Mouse (Mus musculus): Measurements from ENCODE around the gene Cacna1h.

Cacna1h gene

GRCm38 (mm10) chr17:25408302-25408999 is 25.1 kb downstream of the Cacna1h start:
- no peak for DNase-seq (ENCODE audit: low read depth)

GRCm38 (mm10) chr17:25407352-25407751 is 26.2 kb downstream of the Cacna1h start:
- DNase-seq (ENCODE audit: low read depth) = no peak

GRCm38 (mm10) chr17:25406011-25406441 is 27.6 kb downstream of the Cacna1h start:
- DNase-seq (ENCODE audit: low read depth) = no peak

GRCm38 (mm10) chr17:25405224-25405895 is 28.2 kb downstream of the Cacna1h start:
- no peak for DNase-seq (ENCODE audit: low read depth)

GRCm38 (mm10) chr17:25404190-25404589 is 29.4 kb downstream of the Cacna1h start:
- no peak for DNase-seq (ENCODE audit: low read depth)

GRCm38 (mm10) chr17:25402224-25402623 is 31.4 kb downstream of the Cacna1h start:
- no peak for DNase-seq (ENCODE audit: low read depth)

GRCm38 (mm10) chr17:25401491-25401890 is 32.1 kb downstream of the Cacna1h start:
- DNase-seq (ENCODE audit: low read depth) = no peak

- DNase-seq (ENCODE audit: low read depth) = peak; percentile 24
Observed at GRCm38 (mm10) chr17:25400443-25400842, 33.1 kb downstream of the Cacna1h start.

GRCm38 (mm10) chr17:25398520-25398838 is 35.1 kb downstream of the Cacna1h start:
- no peak for DNase-seq (ENCODE audit: low read depth)

- peak; percentile 64 for DNase-seq (ENCODE audit: low read depth)
Observed at GRCm38 (mm10) chr17:25397804-25398519, 35.6 kb downstream of the Cacna1h start.

GRCm38 (mm10) chr17:25394526-25394925 is 39.1 kb downstream of the Cacna1h start:
- DNase-seq (ENCODE audit: low read depth) = no peak

GRCm38 (mm10) chr17:25374011-25374410 is 59.6 kb downstream of the Cacna1h start:
- no peak for DNase-seq (ENCODE audit: low read depth)

- peak; percentile 14 for DNase-seq (ENCODE audit: low read depth)
Observed at GRCm38 (mm10) chr17:25372491-25372890, 61.1 kb downstream of the Cacna1h start.

GRCm38 (mm10) chr17:25368973-25369372 is 64.6 kb downstream of the Cacna1h start, which contains the start of gene Tpsg1:
TSS of gene Tpsg1 (plus strand) at chr17:25369273.
- no peak for DNase-seq (ENCODE audit: low read depth)

- DNase-seq (ENCODE audit: low read depth) = no peak
Observed at GRCm38 (mm10) chr17:25366005-25366404, 67.6 kb downstream of the Cacna1h start, which contains the start of gene Tpsb2. TSS of gene Tpsb2 (plus strand) at chr17:25366305.

- peak; percentile 31 for DNase-seq (ENCODE audit: low read depth)
Observed at GRCm38 (mm10) chr17:25363726-25364125, 69.9 kb downstream of the Cacna1h start.

- no peak for DNase-seq (ENCODE audit: low read depth)
Observed at GRCm38 (mm10) chr17:25361291-25361690, 72.3 kb downstream of the Cacna1h start.

GRCm38 (mm10) chr17:25345462-25345861 is 88.1 kb downstream of the Cacna1h start, which contains the start of gene Tpsab1:
TSS of gene Tpsab1 (minus strand) at chr17:25345562.
- DNase-seq (ENCODE audit: low read depth) = peak; percentile 13

GRCm38 (mm10) chr17:25341490-25341889 is 92.1 kb downstream of the Cacna1h start:
- DNase-seq (ENCODE audit: low read depth) = no peak

- DNase-seq (ENCODE audit: low read depth) = no peak
Observed at GRCm38 (mm10) chr17:25340003-25340402, 93.6 kb downstream of the Cacna1h start.

- DNase-seq (ENCODE audit: low read depth) = no peak
Observed at GRCm38 (mm10) chr17:25338218-25338617, 95.4 kb downstream of the Cacna1h start.

GRCm38 (mm10) chr17:25333943-25334342 is 99.6 kb downstream of the Cacna1h start:
- peak; percentile 61 for DNase-seq (ENCODE audit: low read depth)

- DNase-seq (ENCODE audit: low read depth) = peak; percentile 69
Observed at GRCm38 (mm10) chr17:25332321-25332720, 101.3 kb downstream of the Cacna1h start.

Data from 416B (cell line).